ENCODE assay signal across 10 mouse cellular contexts in the genomic region with DNA sequence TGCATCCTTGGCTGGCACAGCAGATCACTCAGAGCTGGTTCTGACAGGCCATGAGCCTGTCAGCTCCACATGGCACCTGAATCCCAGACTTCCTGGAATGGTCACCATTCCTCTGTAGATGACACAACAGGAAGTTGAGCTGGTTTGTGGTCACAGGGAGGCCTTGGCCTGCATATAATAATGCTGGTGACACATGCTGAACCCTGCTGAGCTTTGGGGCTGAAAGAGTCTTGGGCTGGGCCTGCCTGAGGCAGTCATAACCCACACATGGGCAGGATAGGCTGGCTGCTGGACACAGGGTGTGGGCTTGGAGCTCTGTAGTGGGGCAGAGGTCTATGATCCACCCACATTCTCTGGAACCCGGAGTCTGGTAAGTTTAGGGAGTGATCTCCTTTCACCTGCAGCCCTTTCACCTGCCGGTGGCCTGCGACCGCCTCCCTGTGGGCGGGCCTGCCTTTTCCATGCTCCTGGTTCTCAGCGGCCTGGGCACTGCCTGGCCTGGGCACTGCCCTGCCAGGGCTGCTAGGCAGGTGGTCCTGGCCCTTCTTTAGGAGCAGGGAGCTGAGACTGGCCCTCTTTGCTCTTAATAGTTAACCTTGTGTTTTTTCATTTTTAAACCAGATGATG. TPM values are rescaled to one million over a fixed set of nuclear protein-coding genes. Genes with fewer than 3 reads are reported as not detected.
A peak's percentile ranks its signal among the peaks of the same experiment; 100 is the strongest.
DNase-seq lines count a peak whose midpoint lies in the region; ATAC-seq and TF ChIP-seq lines count a peak whose summit lies in the region.
"Had no signal": no experiment of that assay in that cellular context is flagged by ENCODE, and none has a peak within 500 bp of the region (broad histone marks: within the 10 kb centered on the region; RNA-seq: fewer than 3 reads in every experiment).

No protein-coding gene starts in this region.

- intact Hi-C loops in left cerebral cortex, postnatal 4 days (cut with DNase I) = no loop called here
- intact Hi-C loops in gastrocnemius, adult 2 months (cut with DNase I) = no loop called here

- H3K27ac ChIP-seq in heart, embryonic 11.5 days (ENCODE audit: low read depth, low read length) = no peak overlapping the region
- H3K27ac ChIP-seq in intestine, postnatal 0 days (ENCODE audit: low read depth, low read length) = no peak overlapping the region
- peak overlapping the region; percentile 34; the same call in 1 of the 2 replicates for H3K27ac ChIP-seq in stomach, embryonic 16.5 days (ENCODE audit: low read length)
- no peak overlapping the region for H3K27ac ChIP-seq in gastrocnemius, adult 2 months

- no peak for TF ChIP-seq CTCF in intestine, postnatal 0 days (IDR thresholded peaks at IDR 0.05; ENCODE audit: low read depth)
- no peak for TF ChIP-seq CTCF in gastrocnemius, adult 2 months (IDR thresholded peaks at IDR 0.05)

- no peaks in the 10 kb centered on the region for H3K9me3 ChIP-seq in heart, embryonic 11.5 days (replicated peaks; ENCODE audit: control insufficient read depth, low read length)
- H3K9me3 ChIP-seq in intestine, postnatal 0 days (ENCODE audit: control insufficient read depth) = no peaks in the 10 kb centered on the region
- H3K9me3 ChIP-seq in stomach, embryonic 16.5 days (replicated peaks; ENCODE audit: control insufficient read depth, low read length) = no peaks in the 10 kb centered on the region

- H3K9ac ChIP-seq in heart, embryonic 11.5 days (ENCODE audit: low read depth, low read length) = no peak overlapping the region
- H3K9ac ChIP-seq in intestine, postnatal 0 days (ENCODE audit: low read depth, low read length) = no peak overlapping the region
- H3K9ac ChIP-seq in stomach, embryonic 16.5 days (ENCODE audit: low read length) = no peak overlapping the region

- H3K36me3 ChIP-seq in heart, embryonic 11.5 days (ENCODE audit: control insufficient read depth, insufficient read depth, low read length) = peaks cover 24% of the 10 kb centered on the region
- peaks cover 56% of the 10 kb centered on the region for H3K36me3 ChIP-seq in intestine, postnatal 0 days (ENCODE audit: control insufficient read depth, insufficient read depth)
- peaks cover 19% of the 10 kb centered on the region; the same call in 1 of the 2 replicates for H3K36me3 ChIP-seq in stomach, embryonic 16.5 days (ENCODE audit: control insufficient read depth, insufficient read depth, low read length)

- DNase-seq in heart, adult 9 months (ENCODE audit: low spot score in 2 of 2) = no peak
- peak; percentile 80 for DNase-seq in adrenal gland, adult 8-10 months
- DNase-seq in left cerebral cortex, postnatal 4 days = no peak
- DNase-seq in gastrocnemius, adult 2 months = no peak
- DNase-seq: cerebellum, postnatal 14 days had no signal

- ATAC-seq in heart, embryonic 11.5 days (replicated peaks; ENCODE audit: insufficient number of reproducible peaks, low FRiP score, low TSS enrichment) = 0 out of 2 replicates have a peak, but pooled peaks have one; percentile 14
- peak; percentile 71 for ATAC-seq in intestine, postnatal 0 days
- ATAC-seq in stomach, embryonic 16.5 days (ENCODE audit: insufficient read depth, low FRiP score) = peak; percentile 80
- no peak for ATAC-seq in erythroid progenitor cell, adult 5-6 weeks (replicated peaks; ENCODE audit: low FRiP score, poor library complexity, severe bottlenecking)
- ATAC-seq: lung, postnatal 0 days had no signal

- no peak overlapping the region for H3K4me2 ChIP-seq in heart, embryonic 11.5 days
- H3K4me2 ChIP-seq in intestine, postnatal 0 days (replicated peaks; ENCODE audit: low read depth) = no peak overlapping the region
- H3K4me2 ChIP-seq in stomach, embryonic 16.5 days (ENCODE audit: low read depth, low read length) = no peak overlapping the region

- 94% methylated on average over 6 of the region's 6 CpGs for WGBS in heart, embryonic 11.5 days (ENCODE audit: insufficient replicate concordance)
- WGBS in intestine, postnatal 0 days = 75% methylated on average over 6 of the region's 6 CpGs
- 77% methylated on average over 6 of the region's 6 CpGs for WGBS in stomach, embryonic 16.5 days

- H3K4me3 ChIP-seq in heart, embryonic 11.5 days (ENCODE audit: low read depth, low read length) = no peak overlapping the region
- H3K4me3 ChIP-seq in intestine, postnatal 0 days (ENCODE audit: low read depth, low read length) = no peak overlapping the region
- H3K4me3 ChIP-seq in stomach, embryonic 16.5 days (replicated peaks; ENCODE audit: low read length) = no peak overlapping the region
- no peak overlapping the region for H3K4me3 ChIP-seq in gastrocnemius, adult 2 months

- no peaks in the 10 kb centered on the region for H3K27me3 ChIP-seq in heart, embryonic 11.5 days (ENCODE audit: control insufficient read depth, insufficient read depth, low read length)
- H3K27me3 ChIP-seq in intestine, postnatal 0 days (replicated peaks; ENCODE audit: control insufficient read depth, insufficient read depth, low read length) = no peaks in the 10 kb centered on the region
- H3K27me3 ChIP-seq in stomach, embryonic 16.5 days (ENCODE audit: control insufficient read depth, insufficient read depth, low read length) = no peaks in the 10 kb centered on the region

- H3K4me1 ChIP-seq in heart, embryonic 11.5 days (ENCODE audit: control insufficient read depth, insufficient read depth, low read length) = no peaks in the 10 kb centered on the region
- no peaks in the 10 kb centered on the region for H3K4me1 ChIP-seq in intestine, postnatal 0 days (replicated peaks; ENCODE audit: control insufficient read depth, insufficient read depth, low read length)
- no peaks in the 10 kb centered on the region for H3K4me1 ChIP-seq in stomach, embryonic 16.5 days (ENCODE audit: control insufficient read depth, insufficient read depth, low read length)

RNA-seq across cellular contexts. Expression of gene Slc35e2, which starts 18.8 kb away (rescaled TPM):
- polyA plus RNA-seq in heart, embryonic 11.5 days (2014; fragmentation: Nextera tagmentation; extraction: Ambion mirVana) = 7.7 and 9.6 TPM in 2 replicates
- 10 to 100 TPM; 38.8 to 54.2 (median 44.9) TPM for total RNA-seq in adrenal gland, adult 8-10 months (2022)
- polyA plus RNA-seq in intestine, postnatal 0 days (2015; fragmentation: Nextera tagmentation; extraction: Ambion mirVana) = 5.1 and 6.1 TPM in 2 replicates
- polyA plus RNA-seq in stomach, embryonic 16.5 days (2015; fragmentation: Nextera tagmentation; extraction: Ambion mirVana) = 6.3 and 6.8 TPM in 2 replicates
- 10 to 100 TPM; 39.1 to 40.6 TPM for total RNA-seq in left cerebral cortex, postnatal 4 days (2021)
- 10.9 and 31.4 TPM in 2 replicates for total RNA-seq in erythroid progenitor cell, adult 5-6 weeks (2015; ENCODE audit: low replicate concordance)
- total RNA-seq in erythroid progenitor cell, adult 5-6 weeks (2017; ENCODE audit: low replicate concordance) = 12.2 and 14.1 TPM in 2 replicates
- 1 to 10 TPM; 3.3 to 5.7 TPM for total RNA-seq in gastrocnemius, adult 2 months (2021)

RNA-seq across cellular contexts. Expression of gene Nadk, which starts 20.2 kb away (rescaled TPM):
- 57.0 and 58.6 TPM in 2 replicates for polyA plus RNA-seq in heart, embryonic 11.5 days (2014; fragmentation: Nextera tagmentation; extraction: Ambion mirVana)
- 100 to 1,000 TPM; 155 to 289 (median 213) TPM for total RNA-seq in adrenal gland, adult 8-10 months (2022)
- polyA plus RNA-seq in intestine, postnatal 0 days (2015; fragmentation: Nextera tagmentation; extraction: Ambion mirVana) = 46.7 and 49.2 TPM in 2 replicates
- 85.5 and 89.1 TPM in 2 replicates for polyA plus RNA-seq in stomach, embryonic 16.5 days (2015; fragmentation: Nextera tagmentation; extraction: Ambion mirVana)
- 10 to 100 TPM; 58.8 to 59.5 TPM for total RNA-seq in left cerebral cortex, postnatal 4 days (2021)
- total RNA-seq in erythroid progenitor cell, adult 5-6 weeks (2015; ENCODE audit: low replicate concordance) = 25.9 and 26.0 TPM in 2 replicates
- 9.9 and 12.9 TPM in 2 replicates for total RNA-seq in erythroid progenitor cell, adult 5-6 weeks (2017; ENCODE audit: low replicate concordance)
- 10 to 100 TPM; 16.4 to 21.5 TPM for total RNA-seq in gastrocnemius, adult 2 months (2021)

RNA-seq across cellular contexts. Expression of gene Cdk11b, which starts 42.3 kb away (rescaled TPM):
- polyA plus RNA-seq in heart, embryonic 11.5 days (2014; fragmentation: Nextera tagmentation; extraction: Ambion mirVana) = 48.2 and 50.0 TPM in 2 replicates
- 10 to 100 TPM; 43.1 to 56.6 (median 47.3) TPM for total RNA-seq in adrenal gland, adult 8-10 months (2022)
- polyA plus RNA-seq in intestine, postnatal 0 days (2015; fragmentation: Nextera tagmentation; extraction: Ambion mirVana) = 60.3 and 73.0 TPM in 2 replicates
- 50.8 and 55.7 TPM in 2 replicates for polyA plus RNA-seq in stomach, embryonic 16.5 days (2015; fragmentation: Nextera tagmentation; extraction: Ambion mirVana)
- 10 to 100 TPM; 55.5 to 60.6 TPM for total RNA-seq in left cerebral cortex, postnatal 4 days (2021)
- 28.5 and 59.5 TPM in 2 replicates for total RNA-seq in erythroid progenitor cell, adult 5-6 weeks (2015; ENCODE audit: low replicate concordance)
- total RNA-seq in erythroid progenitor cell, adult 5-6 weeks (2017; ENCODE audit: low replicate concordance) = 53.6 and 56.3 TPM in 2 replicates
- 10 to 100 TPM; 28.4 to 32.0 TPM for total RNA-seq in gastrocnemius, adult 2 months (2021)
